Mouse (Mus musculus) olfactory bulb, adult 2 months (tissue): ENCODE results near the gene M6pr. TPM values are rescaled to one million over a fixed set of nuclear protein-coding genes. Genes with fewer than 3 reads are reported as not detected.

Experiments
- H3K27ac ChIP-seq: fragments of 200-500 bp; 2 replicates; pipeline ENCODE4 v1.5.1; 2012; ENCODE audit warnings: low read depth, low read length; ENCODE audit not compliant: insufficient read depth
- H3K4me1 ChIP-seq: fragments of 200-500 bp; 2 replicates; pipeline ENCODE4 v1.6.1; 2012; ENCODE audit warnings: low read length; ENCODE audit not compliant: control insufficient read depth, insufficient read depth
- H3K4me3 ChIP-seq: fragments of 200-500 bp; 2 replicates; pipeline ENCODE4 v1.5.1; 2012; ENCODE audit warnings: mild to moderate bottlenecking, low read depth, low read length, moderate library complexity; ENCODE audit not compliant: insufficient read depth
- CTCF ChIP-seq: fragments of 200-500 bp; IDR thresholded peaks from 2 replicates; pipeline ENCODE4 v1.5.1; 2012; ENCODE audit warnings: low read depth, mild to moderate bottlenecking, low read length, moderate library complexity; ENCODE audit not compliant: insufficient read depth
- POLR2A ChIP-seq: fragments of 200-500 bp; IDR thresholded peaks from 2 replicates; pipeline ENCODE4 v1.6.1; 2012; ENCODE audit warnings: mild to moderate bottlenecking, low read depth, low read length, moderate library complexity; ENCODE audit not compliant: insufficient read depth
- WGBS: fragments of 180-500 bp; shearing (Covaris S2); methylation state at CpG from one replicate; pipeline ENCODE4 v1.1.7; 2018; 5-methylcytosine and 5-hydroxymethylcytosine counted together
- polyA plus RNA-seq: library from polyadenylated mRNA; stranded (reverse); fragments of >200 nt; gene quantifications from 2 replicates; pipeline ENCODE4 v1.2.4, GENCODE M21; 2012; ENCODE audit warnings: low replicate concordance; ENCODE audit not compliant: missing spikeins, insufficient read depth, insufficient read length

The M6pr gene
- polyA plus RNA-seq, 1 experiment: not detected

- TF ChIP-seq POLR2A (no peak), CTCF (no peak)
- Histone ChIP-seq H3K27ac (no peak overlapping the region), H3K4me3 (no peak overlapping the region), H3K4me1 (no peaks in the 10 kb centered on the region)
- WGBS: 83% methylated on average over 3 of the region's 3 CpGs
Observed at GRCm38 (mm10) chr6:122294290-122294689, 14.2 kb upstream of the M6pr start.

- WGBS: 67% methylated on average over 9 of the region's 9 CpGs
Observed at GRCm38 (mm10) chr6:122295242-122295641, 13.3 kb upstream of the M6pr start.

GRCm38 (mm10) chr6:122296918-122297278, 11.6 kb upstream of the M6pr start:
- WGBS: 24% methylated on average over 3 of the region's 3 CpGs
- Histone ChIP-seq H3K4me1 (no peaks in the 10 kb centered on the region), H3K4me3 (peak overlapping the region; percentile 55), H3K27ac (no peak overlapping the region)
- TF ChIP-seq POLR2A: no peak
- TF ChIP-seq CTCF: no peak

More at GRCm38 (mm10) chr6:122295242-122295641, 13.3 kb upstream of the M6pr start:
- no peaks in the 10 kb centered on the region for H3K4me1 ChIP-seq
- no peak for TF ChIP-seq CTCF
- no peak for TF ChIP-seq POLR2A
- no peak overlapping the region for H3K27ac ChIP-seq
- no peak overlapping the region for H3K4me3 ChIP-seq

GRCm38 (mm10) chr6:122297279-122298222, 11.0 kb upstream of the M6pr start:
- WGBS: 5% methylated on average over 25 of the region's 25 CpGs
- peak overlapping the region; percentile 55 for H3K4me3 ChIP-seq

GRCm38 (mm10) chr6:122298223-122298609, 10.3 kb upstream of the M6pr start:
- no peaks in the 10 kb centered on the region for H3K4me1 ChIP-seq
- WGBS: 57% methylated on average over 4 of the region's 4 CpGs
- TF ChIP-seq CTCF: no peak
- TF ChIP-seq POLR2A: no peak
- no peak overlapping the region for H3K27ac ChIP-seq
- no peak overlapping the region for H3K4me3 ChIP-seq

More at GRCm38 (mm10) chr6:122297279-122298222, 11.0 kb upstream of the M6pr start:
- Histone ChIP-seq H3K27ac (no peak overlapping the region), H3K4me1 (no peaks in the 10 kb centered on the region)
- TF ChIP-seq CTCF (no peak), POLR2A (no peak)

- Histone ChIP-seq H3K27ac (no peak overlapping the region), H3K4me3 (no peak overlapping the region), H3K4me1 (no peaks in the 10 kb centered on the region)
- WGBS: 83% methylated on average over 3 of the region's 3 CpGs
- TF ChIP-seq POLR2A (no peak), CTCF (no peak)
Observed at GRCm38 (mm10) chr6:122299621-122300133, 8.8 kb upstream of the M6pr start.

GRCm38 (mm10) chr6:122302121-122302520, 6.4 kb upstream of the M6pr start:
- TF ChIP-seq CTCF (no peak), POLR2A (no peak)
- H3K4me3 ChIP-seq: no peak overlapping the region
- no peak overlapping the region for H3K27ac ChIP-seq
- no peaks in the 10 kb centered on the region for H3K4me1 ChIP-seq
- WGBS: 71% methylated on average over 1 of the region's 1 CpGs

GRCm38 (mm10) chr6:122302661-122303060, 5.9 kb upstream of the M6pr start:
- H3K27ac ChIP-seq: no peak overlapping the region
- H3K4me3 ChIP-seq: no peak overlapping the region
- 90% methylated on average over 4 of the region's 4 CpGs for WGBS
- H3K4me1 ChIP-seq: no peaks in the 10 kb centered on the region
- TF ChIP-seq POLR2A (no peak), CTCF (no peak)

- 88% methylated on average over 9 of the region's 9 CpGs for whole genome bisulfite sequencing
- H3K27ac ChIP-seq: no peak overlapping the region
- H3K4me3 ChIP-seq: no peak overlapping the region
- no peak for TF ChIP-seq POLR2A
- TF ChIP-seq CTCF: no peak
- no peaks in the 10 kb centered on the region for H3K4me1 ChIP-seq
Observed at GRCm38 (mm10) chr6:122303526-122303925, 5.0 kb upstream of the M6pr start.
